Mouse (Mus musculus) thymus, postnatal 36 days (tissue): ENCODE results near the gene Adgrv1.
A peak's percentile ranks its signal among the peaks of the same experiment; 100 is the strongest.

Experiments used
- DNase-seq, 2 experiments: peaks; one replicate each; pipeline ENCODE4 v3.0.0; 2022; ENCODE audit warnings: mixed read lengths in 2 of 2

Gene Adgrv1

DNA sequence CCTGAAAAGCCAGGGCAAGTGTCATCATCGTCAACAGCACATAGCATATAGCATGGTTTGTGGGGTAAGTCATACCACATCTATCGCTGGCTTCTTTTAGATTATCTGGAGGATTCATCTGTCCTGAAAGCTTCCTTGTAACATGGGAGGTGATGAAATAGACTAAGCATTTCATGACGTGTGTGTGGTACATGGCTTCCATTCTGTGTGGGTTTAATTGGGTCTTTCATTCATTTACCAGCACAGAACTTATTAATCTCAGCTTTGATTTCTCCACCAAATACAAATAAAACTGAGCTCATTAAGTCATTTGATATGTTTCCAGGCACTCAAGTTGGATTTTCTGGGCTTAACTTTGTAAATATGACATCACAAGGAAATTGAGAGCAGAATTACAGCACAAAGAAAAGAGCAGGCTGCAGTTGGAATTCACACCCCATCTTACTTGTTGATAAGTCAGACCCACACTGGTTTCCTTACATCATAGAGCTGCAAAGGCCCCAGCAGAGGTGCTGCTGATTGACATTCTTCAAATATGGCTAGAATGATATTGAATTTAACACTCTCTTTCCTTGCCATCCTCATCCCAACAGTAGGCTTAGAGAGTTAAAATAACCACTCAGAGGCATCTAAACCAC lies 396.1 kb downstream of the Adgrv1 start:
- no peak for DNase-seq

DNA sequence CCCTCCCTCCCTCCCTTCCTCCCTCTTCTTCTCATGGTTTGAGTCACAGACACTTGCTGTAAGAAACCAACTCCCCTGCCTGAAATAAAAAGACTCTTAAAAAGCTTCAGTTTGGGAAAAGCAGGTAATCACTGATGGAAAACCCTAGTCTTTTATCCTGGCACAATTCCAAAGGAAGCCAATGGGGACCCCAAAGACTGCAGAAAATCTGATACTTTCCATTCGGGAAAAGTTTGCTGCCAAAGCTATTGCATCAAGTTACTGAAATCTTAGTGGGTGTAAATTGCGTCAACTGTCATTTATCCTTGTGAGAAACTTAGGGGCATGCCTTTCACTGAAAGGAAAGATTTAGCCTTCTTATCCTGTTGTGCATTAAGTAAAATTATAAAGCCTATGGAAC lies 398.9 kb downstream of the Adgrv1 start:
- DNase-seq, result no peak

- no peak for DNase-seq
Observed at GRCm38 (mm10) chr13:81232839-81233238, 400.1 kb downstream of the Adgrv1 start.

- no peak for DNase-seq
Observed at GRCm38 (mm10) chr13:81230161-81230560, 402.8 kb downstream of the Adgrv1 start.

- no peak for DNase-seq
Observed at GRCm38 (mm10) chr13:81223768-81224167, 409.2 kb downstream of the Adgrv1 start.

- no peak for DNase-seq
Observed at GRCm38 (mm10) chr13:81222377-81222776, 410.6 kb downstream of the Adgrv1 start.

DNA sequence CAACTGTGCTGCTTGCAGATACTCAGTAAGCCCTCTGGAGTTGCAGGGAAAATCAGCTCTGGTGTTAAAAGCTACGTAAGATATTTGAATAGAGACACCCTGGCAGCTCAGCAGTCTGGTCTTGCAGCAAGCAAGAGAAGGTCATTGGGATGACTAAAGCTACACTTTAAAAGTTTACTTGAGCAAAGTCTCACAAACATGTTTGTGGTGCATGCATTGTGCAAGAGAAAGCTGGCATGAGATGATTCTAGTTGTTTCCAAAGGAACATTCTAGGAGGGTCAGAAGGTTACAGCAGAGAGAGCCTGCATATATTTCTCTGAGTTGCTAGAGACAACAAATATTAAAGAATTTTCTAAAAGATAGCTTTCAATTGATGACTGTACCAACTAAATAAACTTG lies 421.5 kb downstream of the Adgrv1 start:
- DNase-seq, result no peak

GRCm38 (mm10) chr13:81210516-81210915 lies 422.4 kb downstream of the Adgrv1 start:
- DNase-seq, result no peak

DNA sequence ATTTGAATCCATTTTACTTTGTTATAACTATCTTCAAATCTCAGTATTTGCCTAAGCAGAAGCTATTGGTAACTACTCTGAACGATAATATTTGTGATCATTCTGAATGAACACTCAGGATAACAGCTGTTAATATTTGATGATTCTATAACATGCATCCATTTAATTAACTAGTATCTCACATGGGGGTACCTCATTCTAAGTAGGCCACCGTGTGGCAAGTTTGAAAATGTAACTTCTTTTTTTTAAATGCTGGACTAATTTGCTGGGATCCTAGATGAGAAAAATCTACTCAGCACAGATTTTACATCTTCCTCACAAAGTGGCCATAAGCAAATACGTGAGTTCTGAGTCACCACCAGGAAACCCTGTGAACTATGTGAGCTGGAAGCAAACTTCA lies 423.1 kb downstream of the Adgrv1 start:
- DNase-seq, result no peak

GRCm38 (mm10) chr13:81208106-81208613 lies 424.8 kb downstream of the Adgrv1 start:
- no peak for DNase-seq

DNA sequence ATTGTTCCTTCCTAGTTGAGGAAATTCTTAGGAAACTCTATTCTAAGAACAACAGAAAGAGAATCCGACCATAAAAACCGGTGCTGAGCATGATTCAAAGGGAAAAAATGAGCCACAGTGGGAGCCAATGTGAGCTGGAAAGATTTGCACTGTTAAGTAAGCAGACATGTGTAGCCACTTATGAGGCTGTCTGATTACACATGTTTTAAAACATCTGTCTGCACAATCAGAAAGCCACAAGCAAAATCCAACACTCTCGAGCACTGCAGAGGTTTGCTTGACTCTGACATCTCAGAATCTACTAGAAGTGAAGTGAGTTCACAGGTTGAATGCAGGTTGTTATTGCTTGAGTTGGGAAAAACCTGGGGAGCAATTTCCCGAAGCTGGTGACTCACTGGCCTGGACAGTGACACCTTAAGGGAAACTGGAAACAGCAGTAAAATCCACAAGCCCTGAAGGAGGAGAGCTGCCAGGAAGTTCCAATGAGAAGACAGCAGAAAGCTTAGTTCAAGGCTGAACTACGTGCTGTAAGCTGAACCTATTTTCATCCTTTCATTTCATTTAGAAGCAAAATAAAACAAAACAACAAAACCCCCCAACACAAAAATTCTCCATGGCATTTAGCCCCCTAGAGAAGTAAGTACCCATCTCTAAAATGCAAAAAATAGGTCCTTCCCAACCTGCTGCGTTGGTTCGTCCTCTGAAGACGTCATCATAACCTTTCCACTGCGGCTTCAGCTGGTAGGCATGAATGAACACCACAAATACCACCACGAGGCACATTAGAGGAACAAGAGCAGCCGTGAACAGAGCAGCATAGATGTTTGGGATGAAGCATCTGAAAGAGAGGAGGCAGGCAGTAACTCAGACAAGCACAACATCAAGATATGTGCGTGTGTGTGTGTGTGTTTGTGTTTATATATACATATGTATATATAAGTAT lies 450.7 kb downstream of the Adgrv1 start:
- no peak for DNase-seq

GRCm38 (mm10) chr13:81181459-81181858 lies 451.5 kb downstream of the Adgrv1 start:
- no peak for DNase-seq

DNA sequence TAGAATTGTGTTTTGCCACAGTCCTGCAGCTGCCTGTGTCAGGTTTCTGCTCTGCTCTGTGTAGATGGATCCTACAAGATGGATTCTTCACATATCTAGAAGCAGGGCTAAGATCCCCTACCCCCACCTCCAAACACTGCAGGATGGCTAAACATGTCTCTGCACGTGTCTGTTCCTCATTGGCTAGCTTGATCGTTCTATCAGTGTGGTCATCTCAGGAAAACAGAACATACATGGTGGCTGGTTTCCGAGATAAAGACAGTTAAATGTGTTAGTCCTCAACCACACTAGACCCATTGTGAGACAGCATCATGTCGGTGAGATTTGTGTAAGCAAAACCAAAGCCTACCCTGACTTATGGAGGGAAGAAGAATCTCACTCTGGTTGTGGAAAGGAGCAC lies 456.1 kb downstream of the Adgrv1 start:
- DNase-seq, result no peak

DNA sequence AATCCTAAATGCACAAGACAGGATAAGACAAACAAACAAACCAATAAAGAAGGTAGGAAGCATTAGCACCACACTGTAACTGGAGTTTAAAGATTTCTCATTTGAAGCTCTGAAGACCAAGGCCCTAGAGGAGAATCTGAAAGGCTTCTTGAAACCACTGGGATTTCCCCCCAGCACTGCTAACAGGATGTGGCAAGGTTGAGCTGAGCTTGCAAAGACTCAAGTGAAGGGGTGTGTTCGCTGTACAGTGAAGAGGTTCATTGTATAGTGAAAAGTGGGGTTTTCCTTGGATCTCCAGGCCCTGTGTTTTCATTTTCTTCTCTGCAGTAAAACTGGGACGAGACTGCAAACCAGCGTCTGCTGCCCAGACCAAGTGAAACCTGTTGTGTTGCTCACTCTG lies 456.9 kb downstream of the Adgrv1 start:
- peak; percentile 7 to 18 for DNase-seq

- no peak for DNase-seq
Observed at GRCm38 (mm10) chr13:81171115-81171514, 461.8 kb downstream of the Adgrv1 start.

DNA sequence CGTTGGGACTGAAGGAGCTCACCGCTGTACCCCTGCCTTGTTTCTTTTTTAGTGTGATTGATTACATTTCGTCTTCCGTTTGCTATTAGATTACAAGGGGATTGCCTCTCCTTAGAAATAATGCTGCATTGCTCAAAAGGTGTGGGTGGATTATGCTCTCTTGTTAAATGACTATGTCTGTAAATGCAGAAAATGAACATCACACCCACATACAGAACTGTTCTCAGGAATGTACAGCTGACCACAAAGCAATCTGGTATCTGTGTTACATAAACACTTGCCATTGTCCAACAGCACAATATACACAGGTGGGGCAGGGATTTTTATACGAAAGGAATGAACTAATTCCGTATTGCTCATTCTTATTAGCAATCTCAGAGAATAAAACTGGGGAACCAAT lies 465.5 kb downstream of the Adgrv1 start:
- DNase-seq, result no peak

DNA sequence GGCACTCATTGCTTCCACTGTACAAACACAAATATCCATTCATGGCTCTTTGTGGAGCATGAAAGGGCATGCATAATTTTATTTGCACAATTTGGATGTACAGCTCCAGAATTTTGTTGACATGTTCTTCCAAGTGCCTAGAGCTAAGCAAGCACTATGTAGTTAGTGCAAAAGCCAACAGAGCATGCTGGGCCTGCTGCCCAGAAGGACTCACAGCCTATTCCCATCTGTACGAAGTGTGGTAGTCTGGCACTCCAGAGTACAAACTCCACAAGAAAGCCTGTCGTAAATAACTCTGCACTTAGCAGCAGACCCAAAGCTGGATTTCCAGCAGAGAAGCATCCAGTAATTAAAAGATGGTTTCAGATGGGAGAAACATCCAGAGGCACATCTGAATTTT lies 473.1 kb downstream of the Adgrv1 start:
- DNase-seq, result no peak

GRCm38 (mm10) chr13:81155322-81155721 lies 477.6 kb downstream of the Adgrv1 start:
- no peak for DNase-seq

DNA sequence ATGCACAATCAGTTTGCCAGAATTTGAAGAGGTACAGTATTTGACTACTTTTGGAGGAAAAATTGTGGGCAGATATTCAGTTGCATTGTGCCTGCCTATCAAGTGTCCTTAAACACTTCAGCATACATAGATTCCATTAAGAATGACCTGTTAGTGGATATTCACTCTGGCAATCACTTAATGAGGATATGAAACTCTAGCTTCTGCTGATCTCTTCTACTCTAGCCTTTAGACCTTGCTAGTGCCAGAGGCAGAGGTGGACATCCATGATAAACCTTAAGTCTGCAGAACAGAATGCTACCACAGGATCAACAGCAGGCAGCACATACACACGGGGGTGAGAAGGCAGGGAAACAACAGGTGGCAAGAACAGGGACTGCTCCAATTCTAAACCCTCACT lies 488.5 kb downstream of the Adgrv1 start:
- no peak for DNase-seq

- no peak for DNase-seq
Observed at GRCm38 (mm10) chr13:81142268-81142884, 490.6 kb downstream of the Adgrv1 start.

DNA sequence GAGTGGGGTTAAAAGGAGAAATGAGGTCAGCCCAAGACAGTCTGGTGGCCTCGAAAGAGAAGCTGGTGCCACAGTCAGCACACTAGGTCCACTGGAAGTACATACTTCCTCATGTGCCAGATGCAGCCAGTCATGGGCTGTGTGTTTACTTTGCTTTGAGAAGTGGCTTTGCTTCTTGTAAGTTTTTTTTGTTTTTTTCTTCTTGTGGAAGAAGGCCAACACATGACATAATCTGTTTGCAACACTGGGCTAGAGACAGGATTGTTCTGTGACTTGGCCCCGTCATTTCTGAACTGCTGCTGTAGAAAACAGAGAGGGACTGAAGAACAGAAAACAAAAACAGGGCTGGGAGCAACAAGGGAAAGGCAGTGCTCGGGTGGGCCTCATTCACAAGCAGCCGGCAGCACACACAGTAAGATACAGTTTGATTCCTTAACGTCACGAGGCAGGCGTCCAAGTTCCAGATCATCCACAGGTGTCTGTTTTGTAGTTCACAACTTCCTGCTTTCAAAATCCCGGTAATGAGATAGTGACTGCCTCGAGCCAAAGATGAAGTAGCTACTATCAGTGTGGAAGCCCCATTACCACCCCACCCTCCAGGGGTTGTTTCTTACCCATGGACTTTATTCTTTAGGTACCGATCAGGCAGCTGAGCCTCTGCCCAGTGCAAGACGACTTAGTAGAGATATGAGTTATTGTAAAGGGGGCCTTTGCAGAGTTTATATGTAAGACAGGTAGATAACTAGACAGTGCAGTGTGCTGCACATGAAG lies 496.1 kb downstream of the Adgrv1 start:
- no peak for DNase-seq

- DNase-seq, result no peak
Observed at GRCm38 (mm10) chr13:81135953-81136352, 497.0 kb downstream of the Adgrv1 start.

DNA sequence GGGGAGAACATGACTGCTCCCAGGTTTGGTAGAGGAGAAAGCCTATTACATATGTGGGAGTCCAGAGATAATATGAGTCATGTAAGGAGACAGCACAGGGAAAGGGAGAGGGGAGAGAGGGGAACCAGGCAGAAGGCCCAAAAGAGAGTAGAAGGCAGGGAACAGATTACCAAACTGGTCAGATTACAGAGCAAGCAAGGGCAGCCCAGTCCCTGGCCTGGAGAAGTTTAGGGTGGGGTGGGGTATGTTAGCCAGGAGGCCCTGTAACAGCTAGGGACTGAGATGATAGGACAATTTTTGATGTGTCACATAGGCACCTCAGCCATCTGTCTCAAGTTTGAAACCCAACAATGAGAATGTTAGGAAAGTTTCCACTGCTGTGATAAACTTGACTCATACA lies 498.5 kb downstream of the Adgrv1 start:
- no peak for DNase-seq
